Mouse (Mus musculus) G1E (cell line): Measurements from ENCODE around the gene Nup35.

Experiments used
- CTCF ChIP-seq: IDR thresholded peaks from 2 replicates; pipeline ENCODE4 v1.5.1; 2012; ENCODE audit warnings: low read depth, low read length, inconsistent platforms, mixed read lengths
- GATA1 ChIP-seq: IDR thresholded peaks from 2 replicates; pipeline ENCODE4 v1.6.1; 2012; ENCODE audit warnings: borderline replicate concordance, low read length, inconsistent platforms, mixed read lengths

DNA sequence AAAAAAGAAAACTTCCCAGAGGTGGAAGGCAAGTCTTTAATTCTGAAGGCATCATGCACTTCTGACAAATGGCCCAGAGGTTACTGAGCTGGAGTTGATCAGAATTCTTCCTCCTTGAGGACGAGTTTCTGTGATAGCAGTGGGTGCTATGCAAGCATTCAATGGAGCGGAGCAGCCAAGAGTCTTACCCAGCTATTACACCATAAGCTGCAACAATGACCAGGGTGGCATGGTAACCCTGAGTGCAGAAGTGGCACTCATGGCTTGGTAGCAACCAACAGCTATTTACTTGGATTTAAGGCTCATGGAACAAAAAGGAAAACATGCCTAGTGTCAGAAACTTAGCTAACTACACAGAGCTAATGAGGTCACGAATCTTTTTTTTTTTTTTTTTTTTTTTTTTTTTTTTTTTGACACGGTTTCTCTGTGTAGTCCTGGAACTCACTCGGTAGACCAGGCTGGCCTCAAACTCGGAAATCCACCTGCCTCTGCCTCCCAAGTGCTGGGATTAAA, 66.7 kb downstream of the Nup35 start:
- TF ChIP-seq CTCF (no peak), GATA1 (no peak)
